Mouse (Mus musculus): ENCODE data around the gene Hprt. TPM values are rescaled to one million over a fixed set of nuclear protein-coding genes. Genes with fewer than 3 reads are reported as not detected.
A peak's percentile ranks its signal among the peaks of the same experiment; 100 is the strongest.

Hprt gene
- polyA plus RNA-seq, 1 experiment from 2014 or later, result 96.5 TPM

- Histone ChIP-seq H3K27me3 (replicated peaks; ENCODE audit: low read depth, poor library complexity, severe bottlenecking) (no peaks in the 10 kb centered on the region), H3K36me3 (replicated peaks) (no peaks in the 10 kb centered on the region), H3K4me1 (peaks cover 22% of the 10 kb centered on the region), H3K4me3 (no peak overlapping the region), H3K9me3 (no peaks in the 10 kb centered on the region), H3K27ac (replicated peaks) (no peak overlapping the region)
- 56% methylated on average over 2 of the region's 2 CpGs for WGBS
- DNase-seq (ENCODE audit: low spot score), result no peak
Observed at GRCm38 (mm10) chrX:53046911-53047310, 59.0 kb downstream of the Hprt start.

DNA sequence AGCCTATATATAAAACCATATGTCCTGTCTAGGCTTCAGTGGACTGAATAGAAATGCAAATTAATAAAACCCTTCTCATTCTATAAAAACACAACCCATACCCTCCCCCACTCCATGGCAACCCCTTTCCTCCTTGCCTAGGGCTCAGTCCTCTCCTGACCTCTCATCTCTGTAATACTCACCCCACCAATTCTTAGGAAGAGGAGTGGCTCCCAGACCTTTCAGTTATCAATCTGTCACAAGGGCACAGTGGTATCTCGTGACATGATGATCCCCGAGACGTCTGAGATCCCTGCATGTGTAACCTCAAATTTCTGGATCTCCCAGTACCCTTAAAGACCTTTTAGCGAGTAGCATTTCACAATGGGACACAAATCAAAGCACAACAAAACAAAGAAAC, 61.3 kb downstream of the Hprt start:
- H3K36me3 ChIP-seq (replicated peaks), result peaks cover 6% of the 10 kb centered on the region
- WGBS, result 32% methylated on average over 4 of the region's 4 CpGs
- H3K27me3 ChIP-seq (replicated peaks; ENCODE audit: low read depth, poor library complexity, severe bottlenecking), result 0 out of 2 replicates have a peak, but pooled peaks cover 4% of the 10 kb centered on the region
- H3K4me1 ChIP-seq, result peaks cover 41% of the 10 kb centered on the region
- no peak for DNase-seq (ENCODE audit: low spot score)
- H3K27ac ChIP-seq (replicated peaks), result no peak overlapping the region
- no peak overlapping the region for H3K4me3 ChIP-seq
- H3K9me3 ChIP-seq, result no peaks in the 10 kb centered on the region

GRCm38 (mm10) chrX:53050353-53050752, 62.4 kb downstream of the Hprt start:
- Histone ChIP-seq H3K36me3 (replicated peaks) (peaks cover 10% of the 10 kb centered on the region), H3K27ac (replicated peaks) (peak overlapping the region; percentile 82), H3K4me1 (peaks cover 39% of the 10 kb centered on the region), H3K9me3 (no peaks in the 10 kb centered on the region), H3K27me3 (replicated peaks; ENCODE audit: low read depth, poor library complexity, severe bottlenecking) (0 out of 2 replicates have a peak, but pooled peaks cover 4% of the 10 kb centered on the region), H3K4me3 (peak overlapping the region; percentile 49)
- WGBS, result 17% methylated on average over 9 of the region's 9 CpGs
- peak; percentile 72 for DNase-seq (ENCODE audit: low spot score)

DNA sequence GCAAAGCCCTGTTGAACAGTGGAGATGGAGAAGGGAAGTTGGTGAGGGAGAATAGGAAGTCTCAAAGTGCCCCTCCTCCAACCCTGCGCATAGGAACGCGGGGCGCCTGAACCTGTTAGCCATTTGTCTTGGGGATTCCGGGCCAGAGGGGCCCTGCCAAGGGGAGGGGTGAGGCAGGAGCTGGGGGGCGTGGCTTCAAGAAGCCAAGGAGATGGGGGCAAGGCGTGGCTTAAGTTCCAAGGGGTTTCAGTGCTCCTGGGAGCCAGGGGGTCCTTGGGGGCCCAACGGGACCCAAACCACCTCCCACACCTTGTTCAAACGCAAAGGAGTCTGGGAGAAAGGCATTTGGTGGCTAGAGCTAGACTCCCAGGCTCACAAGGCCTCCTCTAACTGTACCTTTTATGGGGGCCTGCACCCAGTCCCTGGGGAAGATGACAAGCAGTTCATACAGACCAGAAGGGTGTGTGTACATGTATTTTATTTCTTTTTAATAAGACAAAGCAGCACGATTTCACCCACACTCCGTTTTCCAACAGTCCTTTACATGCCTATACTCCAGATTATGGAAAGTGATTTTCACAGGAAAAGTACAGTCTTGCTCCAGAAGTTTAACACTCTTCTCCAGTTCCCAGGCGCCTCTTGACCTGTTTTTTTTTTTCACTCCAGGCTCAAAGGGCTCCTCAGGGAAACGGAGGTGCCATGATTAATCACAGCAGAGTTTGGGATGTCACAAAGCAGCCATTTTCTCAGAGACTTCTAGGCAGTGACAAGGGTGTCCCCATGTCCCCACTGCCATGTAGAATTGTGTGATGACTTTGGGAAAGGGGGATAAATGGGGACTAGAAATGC, 64.9 kb downstream of the Hprt start:
- peak overlapping the region; percentile 46 for H3K4me3 ChIP-seq
- DNase-seq (ENCODE audit: low spot score), result peak; percentile 85
- H3K27ac ChIP-seq (replicated peaks), result peak overlapping the region; percentile 77
- H3K27me3 ChIP-seq (replicated peaks; ENCODE audit: low read depth, poor library complexity, severe bottlenecking), result peaks cover 16% of the 10 kb centered on the region
- peaks cover 10% of the 10 kb centered on the region for H3K36me3 ChIP-seq (replicated peaks)
- 18% methylated on average over 13 of the region's 13 CpGs for WGBS
- peaks cover 41% of the 10 kb centered on the region for H3K4me1 ChIP-seq
- H3K9me3 ChIP-seq, result no peaks in the 10 kb centered on the region

GRCm38 (mm10) chrX:53053885-53054284, 65.9 kb downstream of the Hprt start:
- Histone ChIP-seq H3K4me1 (peaks cover 43% of the 10 kb centered on the region), H3K9me3 (no peaks in the 10 kb centered on the region), H3K27me3 (replicated peaks; ENCODE audit: low read depth, poor library complexity, severe bottlenecking) (peaks cover 25% of the 10 kb centered on the region), H3K27ac (replicated peaks) (no peak overlapping the region), H3K4me3 (no peak overlapping the region), H3K36me3 (replicated peaks) (peaks cover 10% of the 10 kb centered on the region)
- no peak for DNase-seq (ENCODE audit: low spot score)
- 67% methylated on average over 5 of the region's 5 CpGs for whole genome bisulfite sequencing

DNA sequence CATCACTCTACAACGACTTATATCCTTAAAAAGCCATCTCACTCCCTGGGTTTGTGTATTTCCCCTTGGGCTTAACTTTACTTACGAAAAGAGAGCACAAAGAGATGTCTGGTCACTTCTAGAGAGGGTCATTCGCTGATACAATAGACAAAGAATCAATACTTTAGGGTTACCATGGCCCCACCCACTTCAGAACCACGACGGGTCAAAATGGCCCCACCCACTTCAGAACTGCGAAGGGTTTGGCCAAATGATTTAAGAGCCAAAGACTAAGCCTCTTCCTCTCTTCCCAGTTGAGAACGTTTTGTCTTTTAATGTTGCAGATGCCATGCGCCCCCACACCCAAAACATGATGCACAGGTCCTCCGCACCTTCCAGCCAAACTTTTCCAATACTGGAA, 67.8 kb downstream of the Hprt start:
- no peak for DNase-seq (ENCODE audit: low spot score)
- Histone ChIP-seq H3K27me3 (replicated peaks; ENCODE audit: low read depth, poor library complexity, severe bottlenecking) (peaks cover 32% of the 10 kb centered on the region), H3K27ac (replicated peaks) (peak overlapping the region; percentile 93; the same call in 1 of the 2 replicates), H3K36me3 (replicated peaks) (peaks cover 10% of the 10 kb centered on the region), H3K9me3 (no peaks in the 10 kb centered on the region), H3K4me3 (peak overlapping the region; percentile 71), H3K4me1 (peaks cover 31% of the 10 kb centered on the region)
- 14% methylated on average over 9 of the region's 9 CpGs for WGBS

DNA sequence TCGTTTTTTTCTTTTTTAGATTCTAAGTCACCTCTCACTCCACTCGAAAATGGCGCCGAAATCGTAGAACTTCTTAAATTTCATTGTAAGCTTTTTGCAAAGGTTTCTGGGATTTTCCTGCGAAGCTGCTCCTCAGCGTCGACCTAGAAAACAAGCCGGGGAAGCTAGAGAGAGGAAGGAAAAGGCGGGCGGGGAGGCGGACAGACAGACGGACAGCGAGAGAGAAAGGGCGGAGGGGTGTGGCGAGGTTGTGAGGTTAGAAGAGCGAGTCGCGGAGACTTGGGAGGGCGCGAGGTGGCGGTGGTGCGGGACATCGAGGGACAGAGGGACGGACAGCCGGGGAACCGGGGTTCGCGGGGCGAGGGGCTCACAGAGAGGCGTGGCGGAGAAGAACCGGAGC, 68.7 kb downstream of the Hprt start:
- no peaks in the 10 kb centered on the region for H3K9me3 ChIP-seq
- peaks cover 10% of the 10 kb centered on the region for H3K36me3 ChIP-seq (replicated peaks)
- peaks cover 40% of the 10 kb centered on the region for H3K27me3 ChIP-seq (replicated peaks; ENCODE audit: low read depth, poor library complexity, severe bottlenecking)
- peaks cover 31% of the 10 kb centered on the region for H3K4me1 ChIP-seq
- peak overlapping the region; percentile 93 for H3K27ac ChIP-seq (replicated peaks)
- peak; percentile 61 for DNase-seq (ENCODE audit: low spot score)
- H3K4me3 ChIP-seq, result peak overlapping the region; percentile 71
- WGBS, result 13% methylated on average over 33 of the region's 33 CpGs

DNA sequence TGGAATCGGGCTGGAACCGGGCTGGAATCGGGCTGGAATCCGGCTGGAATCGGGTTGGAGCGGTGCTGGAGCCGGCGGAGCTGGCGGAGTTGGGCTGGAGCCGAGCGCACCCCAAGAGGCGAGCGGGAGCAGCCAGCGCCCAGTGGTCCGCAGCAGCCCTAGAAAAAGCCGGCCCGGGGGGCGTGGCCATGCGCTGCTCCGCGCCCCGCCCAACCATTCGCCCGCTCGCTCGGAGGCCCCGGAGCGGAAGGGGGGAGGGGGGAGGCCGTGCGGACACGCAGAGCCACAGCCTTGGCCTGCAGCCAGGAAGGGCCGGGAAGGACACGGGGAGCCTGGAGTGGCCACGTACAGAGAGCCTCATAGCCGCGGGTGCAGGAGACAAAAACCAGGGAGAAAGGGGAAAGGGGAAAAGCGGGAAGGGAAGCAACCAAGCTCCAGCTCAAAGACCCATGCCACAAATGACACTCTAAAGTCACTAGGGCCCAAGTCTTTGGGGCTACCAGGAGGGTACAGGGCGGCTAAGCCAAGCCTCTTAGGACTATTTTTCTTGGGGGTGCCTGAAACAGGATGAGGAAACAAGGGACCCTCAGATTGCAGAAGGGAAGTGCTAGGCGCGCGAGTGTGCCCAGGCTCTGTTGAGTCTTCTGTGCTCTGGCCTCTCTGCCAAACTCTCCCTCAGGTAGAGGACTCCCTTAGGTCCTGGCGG, 69.3 kb downstream of the Hprt start:
- Histone ChIP-seq H3K27me3 (replicated peaks; ENCODE audit: low read depth, poor library complexity, severe bottlenecking) (peaks cover 40% of the 10 kb centered on the region), H3K9me3 (no peaks in the 10 kb centered on the region), H3K27ac (replicated peaks) (peak overlapping the region; percentile 93), H3K36me3 (replicated peaks) (peaks cover 10% of the 10 kb centered on the region), H3K4me1 (peaks cover 26% of the 10 kb centered on the region), H3K4me3 (peak overlapping the region; percentile 71)
- whole genome bisulfite sequencing, result 10% methylated on average over 42 of the region's 42 CpGs
- peak; percentile 91 for DNase-seq (ENCODE audit: low spot score)

DNA sequence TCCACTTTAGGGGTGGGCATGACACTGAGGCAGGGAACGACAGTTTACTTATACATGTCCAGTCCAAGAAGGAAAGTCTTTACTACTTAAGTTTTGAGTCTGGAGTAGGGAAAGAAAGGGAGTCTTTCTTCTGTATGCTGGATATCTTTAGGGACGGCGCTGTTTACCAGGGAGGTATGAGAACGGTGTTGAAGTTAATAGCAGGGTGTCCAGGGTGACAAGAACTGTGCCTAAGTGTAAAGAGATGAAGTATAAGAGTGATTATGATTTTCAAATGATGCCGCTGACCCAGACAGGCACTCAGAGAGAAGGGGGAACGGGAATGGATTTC, 69.8 kb downstream of the Hprt start:
- peaks cover 40% of the 10 kb centered on the region for H3K27me3 ChIP-seq (replicated peaks; ENCODE audit: low read depth, poor library complexity, severe bottlenecking)

DNA sequence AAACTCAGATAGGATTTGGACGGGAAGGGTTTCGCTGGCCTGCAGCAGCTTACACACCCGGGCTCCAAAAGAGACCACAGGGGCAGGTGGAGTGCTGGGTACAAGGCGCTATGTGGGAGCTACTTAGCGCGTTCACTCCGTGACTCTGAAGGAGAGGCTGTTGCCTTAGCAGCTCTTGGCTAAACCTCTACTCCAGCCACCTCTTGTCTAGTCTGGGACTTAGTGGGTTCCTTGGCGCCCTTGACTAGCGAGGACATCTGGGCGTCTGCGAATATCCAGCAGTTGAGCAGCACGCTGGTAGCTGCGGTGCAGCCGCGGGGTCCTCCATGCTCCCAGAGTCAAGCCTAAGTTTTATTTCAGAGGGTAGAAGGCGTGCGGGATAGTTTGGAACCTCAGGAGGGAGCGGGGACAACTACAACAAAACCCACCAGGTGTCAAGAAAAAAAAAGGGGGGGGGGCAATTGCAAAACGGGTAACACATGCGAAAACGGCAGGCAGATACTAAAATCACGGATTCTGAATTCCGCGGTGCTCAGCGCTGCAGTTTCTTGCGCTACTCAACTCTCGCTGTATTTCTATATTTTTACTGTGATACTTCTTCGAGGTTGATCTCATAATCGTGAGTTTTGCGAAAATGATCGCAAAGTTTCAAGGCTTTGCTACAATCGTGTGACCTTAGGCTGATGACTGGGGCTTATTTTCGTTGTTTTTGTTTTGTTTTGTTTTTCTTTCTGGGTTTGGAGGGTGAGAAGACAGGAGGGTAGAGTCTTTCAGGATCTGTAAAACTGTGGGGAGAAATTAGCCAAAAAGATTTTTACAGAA, 70.7 kb downstream of the Hprt start:
- Histone ChIP-seq H3K4me1 (peaks cover 15% of the 10 kb centered on the region), H3K4me3 (peak overlapping the region; percentile 71), H3K9me3 (no peaks in the 10 kb centered on the region), H3K36me3 (replicated peaks) (peaks cover 10% of the 10 kb centered on the region), H3K27ac (replicated peaks) (peak overlapping the region; percentile 55), H3K27me3 (replicated peaks; ENCODE audit: low read depth, poor library complexity, severe bottlenecking) (peaks cover 40% of the 10 kb centered on the region)
- 16% methylated on average over 33 of the region's 33 CpGs for WGBS
- DNase-seq (ENCODE audit: low spot score), result peak; percentile 59

More for the DNA sequence above, 69.8 kb downstream of the Hprt start:
- DNase-seq (ENCODE audit: low spot score), result no peak
- Histone ChIP-seq H3K4me3 (peak overlapping the region; percentile 71), H3K36me3 (replicated peaks) (peaks cover 10% of the 10 kb centered on the region), H3K27ac (replicated peaks) (peak overlapping the region; percentile 93), H3K4me1 (peaks cover 21% of the 10 kb centered on the region), H3K9me3 (no peaks in the 10 kb centered on the region)
- 20% methylated on average over 6 of the region's 6 CpGs for WGBS

GRCm38 (mm10) chrX:53059426-53060007, 71.6 kb downstream of the Hprt start:
- Histone ChIP-seq H3K4me3 (peak overlapping the region; percentile 71; the same call in 1 of the 2 replicates), H3K36me3 (replicated peaks) (0 out of 2 replicates have a peak, but pooled peaks cover 1% of the 10 kb centered on the region), H3K9me3 (no peaks in the 10 kb centered on the region), H3K27me3 (replicated peaks; ENCODE audit: low read depth, poor library complexity, severe bottlenecking) (peaks cover 35% of the 10 kb centered on the region), H3K4me1 (peaks cover 9% of the 10 kb centered on the region), H3K27ac (replicated peaks) (no peak overlapping the region)
- no peak for DNase-seq (ENCODE audit: low spot score)
- WGBS, result 25% methylated on average over 11 of the region's 11 CpGs

- Histone ChIP-seq H3K36me3 (replicated peaks) (no peaks in the 10 kb centered on the region), H3K9me3 (no peaks in the 10 kb centered on the region), H3K27me3 (replicated peaks; ENCODE audit: low read depth, poor library complexity, severe bottlenecking) (peaks cover 15% of the 10 kb centered on the region), H3K27ac (replicated peaks) (no peak overlapping the region), H3K4me1 (no peaks in the 10 kb centered on the region), H3K4me3 (no peak overlapping the region)
- 78% methylated on average over 3 of the region's 3 CpGs for WGBS
- DNase-seq (ENCODE audit: low spot score), result no peak
Observed at GRCm38 (mm10) chrX:53064406-53064805, 76.5 kb downstream of the Hprt start.

Measured in embryonic facial prominence, embryonic 10.5 days (tissue).